Mouse (Mus musculus): ENCODE results near the gene Rdh5. TPM values are rescaled to one million over a fixed set of nuclear protein-coding genes. Genes with fewer than 3 reads are reported as not detected.

Rdh5 gene
- polyA plus RNA-seq (2015; fragmentation: Nextera tagmentation; extraction: Ambion mirVana): 12.4 and 13.0 TPM in 2 replicates

GRCm38 (mm10) chr10:128922822-128923012, at the start of gene Rdh5:
Gene Rdh5 (minus strand): TSS chr10:128922888.
- peaks cover 14% of the 10 kb centered on the region; the same call in 1 of the 2 replicates for H3K36me3 ChIP-seq (ENCODE audit: control insufficient read depth, insufficient read depth)
- TF ChIP-seq CTCF (IDR thresholded peaks at IDR 0.05; ENCODE audit: low read depth): no peak
- H3K4me1 ChIP-seq (replicated peaks; ENCODE audit: control insufficient read depth, insufficient read depth, low read length): peaks cover 21% of the 10 kb centered on the region
- peak within 1 kb of the TSS; percentile 76 for H3K4me3 ChIP-seq (ENCODE audit: low read depth, low read length)
- ATAC-seq: no peak
- no peaks in the 10 kb centered on the region for H3K9me3 ChIP-seq (ENCODE audit: control insufficient read depth)
- H3K27me3 ChIP-seq (replicated peaks; ENCODE audit: control insufficient read depth, insufficient read depth, low read length): no peaks in the 10 kb centered on the region
- H3K4me2 ChIP-seq (replicated peaks; ENCODE audit: low read depth): peak within 1 kb of the TSS; percentile 94
- WGBS: 16% methylated on average over 1 of the region's 1 CpGs
- peak within 1 kb of the TSS; percentile 86 for H3K9ac ChIP-seq (ENCODE audit: low read depth, low read length)
- H3K27ac ChIP-seq (ENCODE audit: low read depth, low read length): peak within 1 kb of the TSS; percentile 98

DNA sequence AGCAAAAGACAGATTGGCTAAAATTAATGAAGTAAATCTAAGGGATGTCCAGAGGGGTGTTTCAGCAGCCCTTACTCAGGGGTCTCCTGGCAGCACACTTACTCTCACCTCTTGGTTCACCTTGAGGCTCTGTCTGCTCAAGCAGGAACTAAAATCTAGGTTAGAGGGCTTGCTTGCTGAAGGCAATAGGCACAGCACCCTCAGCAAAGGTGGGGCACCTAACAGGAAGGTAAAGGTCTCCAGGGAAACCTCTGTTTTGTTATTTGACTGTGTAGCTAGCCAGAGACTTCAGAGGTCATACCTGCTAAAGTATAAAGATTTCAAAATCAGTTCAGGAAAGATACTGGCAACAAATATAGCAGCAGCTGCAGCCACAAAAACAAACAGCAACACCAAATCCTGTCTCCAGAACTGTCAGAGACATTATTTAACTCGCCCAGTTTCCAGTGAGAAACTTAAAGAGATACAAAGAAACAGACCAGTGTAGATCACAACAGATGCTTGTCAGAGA, 48.1 kb upstream of the Rdh5 start:
- H3K4me2 ChIP-seq (replicated peaks; ENCODE audit: low read depth): no peak overlapping the region
- no peaks in the 10 kb centered on the region for H3K27me3 ChIP-seq (replicated peaks; ENCODE audit: control insufficient read depth, insufficient read depth, low read length)
- no peak for TF ChIP-seq CTCF (IDR thresholded peaks at IDR 0.05; ENCODE audit: low read depth)
- H3K4me1 ChIP-seq (replicated peaks; ENCODE audit: control insufficient read depth, insufficient read depth, low read length): 0 out of 2 replicates have a peak, but pooled peaks cover 3% of the 10 kb centered on the region
- H3K9me3 ChIP-seq (ENCODE audit: control insufficient read depth): no peaks in the 10 kb centered on the region
- no peak overlapping the region for H3K4me3 ChIP-seq (ENCODE audit: low read depth, low read length)
- H3K36me3 ChIP-seq (ENCODE audit: control insufficient read depth, insufficient read depth): no peaks in the 10 kb centered on the region
- ATAC-seq: peak; percentile 51; the same call in 1 of the 2 replicates
- no peak overlapping the region for H3K9ac ChIP-seq (ENCODE audit: low read depth, low read length)
- H3K27ac ChIP-seq (ENCODE audit: low read depth, low read length): no peak overlapping the region
- 33% methylated on average over 1 of the region's 1 CpGs for WGBS

DNA sequence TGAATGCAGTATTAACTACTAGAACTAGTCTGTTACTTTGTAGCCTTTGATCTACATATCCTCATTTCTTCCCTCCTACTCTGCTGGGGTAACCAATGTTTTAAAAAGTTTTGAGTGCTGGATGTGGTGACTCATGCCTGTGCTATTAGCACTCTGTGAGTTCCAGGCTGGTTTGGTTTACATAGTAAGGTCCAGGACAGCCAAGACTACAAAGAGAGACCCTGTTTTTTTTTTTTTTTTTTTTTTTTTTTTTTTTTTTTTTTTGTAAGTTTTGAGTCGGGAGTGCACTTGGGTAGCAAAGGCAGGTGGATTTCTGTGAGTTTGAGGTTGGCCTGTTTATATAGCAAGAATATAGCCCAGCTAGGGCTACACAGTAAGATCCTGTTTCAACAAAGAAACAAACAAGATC, 45.7 kb upstream of the Rdh5 start:
- Histone ChIP-seq H3K9me3 (ENCODE audit: control insufficient read depth) (no peaks in the 10 kb centered on the region), H3K4me2 (replicated peaks; ENCODE audit: low read depth) (no peak overlapping the region), H3K4me1 (replicated peaks; ENCODE audit: control insufficient read depth, insufficient read depth, low read length) (peaks cover 14% of the 10 kb centered on the region), H3K27me3 (replicated peaks; ENCODE audit: control insufficient read depth, insufficient read depth, low read length) (no peaks in the 10 kb centered on the region), H3K9ac (ENCODE audit: low read depth, low read length) (no peak overlapping the region), H3K36me3 (ENCODE audit: control insufficient read depth, insufficient read depth) (no peaks in the 10 kb centered on the region), H3K27ac (ENCODE audit: low read depth, low read length) (no peak overlapping the region), H3K4me3 (ENCODE audit: low read depth, low read length) (no peak overlapping the region)
- 24% methylated on average over 1 of the region's 1 CpGs for WGBS
- no peak for ATAC-seq
- no peak for TF ChIP-seq CTCF (IDR thresholded peaks at IDR 0.05; ENCODE audit: low read depth)

- 68% methylated on average over 6 of the region's 6 CpGs for WGBS
- no peak overlapping the region for H3K4me2 ChIP-seq (replicated peaks; ENCODE audit: low read depth)
- H3K27ac ChIP-seq (ENCODE audit: low read depth, low read length): peak overlapping the region; percentile 54; the same call in 1 of the 2 replicates
Observed at GRCm38 (mm10) chr10:128965871-128966270, 43.2 kb upstream of the Rdh5 start.

DNA sequence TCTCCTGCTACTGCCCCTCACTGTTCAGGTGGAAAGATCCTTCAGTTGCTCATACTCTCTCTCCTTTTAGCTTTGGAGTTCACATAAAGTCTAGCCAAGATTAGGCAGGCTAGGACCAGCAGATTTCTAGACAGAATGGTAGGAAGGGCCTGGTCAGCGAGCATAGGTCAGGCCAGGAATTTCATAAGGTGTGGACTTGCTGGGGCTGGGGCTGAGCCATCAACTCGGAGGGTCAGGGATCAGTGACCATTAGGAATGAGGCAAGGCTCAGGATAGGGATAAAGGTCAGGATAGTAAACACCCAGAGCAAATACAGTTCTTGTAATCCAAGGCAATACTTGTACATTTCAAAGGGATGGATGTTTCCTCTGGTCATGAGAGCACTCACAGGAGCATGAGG, 42.3 kb upstream of the Rdh5 start:
- 41% methylated on average over 2 of the region's 2 CpGs for WGBS
- no peaks in the 10 kb centered on the region for H3K9me3 ChIP-seq (ENCODE audit: control insufficient read depth)
- peak; percentile 34 for ATAC-seq

More at GRCm38 (mm10) chr10:128965871-128966270, 43.2 kb upstream of the Rdh5 start:
- Histone ChIP-seq H3K4me3 (ENCODE audit: low read depth, low read length) (no peak overlapping the region), H3K4me1 (replicated peaks; ENCODE audit: control insufficient read depth, insufficient read depth, low read length) (peaks cover 19% of the 10 kb centered on the region), H3K9me3 (ENCODE audit: control insufficient read depth) (no peaks in the 10 kb centered on the region), H3K36me3 (ENCODE audit: control insufficient read depth, insufficient read depth) (no peaks in the 10 kb centered on the region), H3K9ac (ENCODE audit: low read depth, low read length) (no peak overlapping the region), H3K27me3 (replicated peaks; ENCODE audit: control insufficient read depth, insufficient read depth, low read length) (no peaks in the 10 kb centered on the region)
- no peak for ATAC-seq
- TF ChIP-seq CTCF (IDR thresholded peaks at IDR 0.05; ENCODE audit: low read depth): no peak

GRCm38 (mm10) chr10:128960590-128961584, 38.2 kb upstream of the Rdh5 start, which contains the start of gene Mettl7b:
Gene Mettl7b (minus strand): TSS chr10:128960988.
- no peaks in the 10 kb centered on the region; the same call in 1 of the 2 replicates for H3K36me3 ChIP-seq (ENCODE audit: control insufficient read depth, insufficient read depth)
- H3K4me1 ChIP-seq (replicated peaks; ENCODE audit: control insufficient read depth, insufficient read depth, low read length): peaks cover 19% of the 10 kb centered on the region
- H3K9ac ChIP-seq (ENCODE audit: low read depth, low read length): peak within 1 kb of the TSS; percentile 18; the same call in 1 of the 2 replicates
- H3K27me3 ChIP-seq (replicated peaks; ENCODE audit: control insufficient read depth, insufficient read depth, low read length): no peaks in the 10 kb centered on the region
- H3K27ac ChIP-seq (ENCODE audit: low read depth, low read length): peak within 1 kb of the TSS; percentile 79
- H3K4me3 ChIP-seq (ENCODE audit: low read depth, low read length): peak within 1 kb of the TSS; percentile 26
- TF ChIP-seq CTCF (IDR thresholded peaks at IDR 0.05; ENCODE audit: low read depth): no peak
- WGBS: 46% methylated on average over 12 of the region's 12 CpGs
- no peaks in the 10 kb centered on the region for H3K9me3 ChIP-seq (ENCODE audit: control insufficient read depth)
- peak within 1 kb of the TSS; percentile 58 for H3K4me2 ChIP-seq (replicated peaks; ENCODE audit: low read depth)
- ATAC-seq: peak; percentile 95

More for the DNA sequence above, 42.3 kb upstream of the Rdh5 start:
- no peak for TF ChIP-seq CTCF (IDR thresholded peaks at IDR 0.05; ENCODE audit: low read depth)
- Histone ChIP-seq H3K4me2 (replicated peaks; ENCODE audit: low read depth) (no peak overlapping the region), H3K27me3 (replicated peaks; ENCODE audit: control insufficient read depth, insufficient read depth, low read length) (no peaks in the 10 kb centered on the region), H3K36me3 (ENCODE audit: control insufficient read depth, insufficient read depth) (no peaks in the 10 kb centered on the region), H3K27ac (ENCODE audit: low read depth, low read length) (peak overlapping the region; percentile 7), H3K4me1 (replicated peaks; ENCODE audit: control insufficient read depth, insufficient read depth, low read length) (peaks cover 16% of the 10 kb centered on the region), H3K9ac (ENCODE audit: low read depth, low read length) (no peak overlapping the region), H3K4me3 (ENCODE audit: low read depth, low read length) (no peak overlapping the region)

All from intestine, postnatal 0 days (tissue).